Mouse (Mus musculus): ENCODE measurements around the gene Atp1b1. TPM values are rescaled to one million over a fixed set of nuclear protein-coding genes. Genes with fewer than 3 reads are reported as not detected.

Gene Atp1b1
- polyA plus RNA-seq, 2 experiments: 6.5 to 7.9 TPM

DNA sequence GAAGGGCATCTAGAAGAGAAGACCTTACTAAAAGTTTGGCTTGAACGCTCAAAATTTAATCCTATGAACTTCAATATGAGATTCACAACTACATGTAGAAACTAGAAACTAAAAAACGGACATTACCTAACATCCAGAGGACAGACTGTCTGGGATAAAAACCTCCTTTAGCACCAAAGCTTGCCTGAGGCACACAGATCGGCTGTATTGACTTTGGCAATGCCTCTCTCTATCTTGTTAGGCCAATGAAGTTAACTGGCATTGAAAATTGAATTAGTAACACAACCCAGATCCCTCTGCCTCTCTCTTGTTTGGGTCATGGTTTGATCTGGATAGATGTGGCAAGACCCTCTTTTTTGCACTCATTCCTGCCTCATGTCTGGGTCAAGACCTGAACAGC is 24.7 kb upstream of the Atp1b1 start:
- WGBS (ENCODE audit: insufficient replicate concordance): 64% methylated on average over 3 of the region's 3 CpGs
- Histone ChIP-seq H3K9ac (replicated peaks) (no peak overlapping the region), H3K27ac (no peak overlapping the region), H3K9me3 (ENCODE audit: control insufficient read depth, low read length) (no peaks in the 10 kb centered on the region), H3K27me3 (ENCODE audit: control insufficient read depth, insufficient read depth, low read length) (no peaks in the 10 kb centered on the region), H3K4me2 (ENCODE audit: low read depth) (no peak overlapping the region), H3K4me3 (ENCODE audit: insufficient read depth in 1 of 2, low read depth in 2 of 2, low read length in 2 of 2) (no peak overlapping the region), H3K4me1 (replicated peaks; ENCODE audit: control insufficient read depth in 2 of 2, insufficient read depth in 2 of 2, low read length in 1 of 2) (no peaks in the 10 kb centered on the region), H3K36me3 (replicated peaks; ENCODE audit: control insufficient read depth, insufficient read depth, low read depth) (no peaks in the 10 kb centered on the region)
- DNase-seq (ENCODE audit: low read depth in 3 of 3, low spot score in 3 of 3) (no peak), ATAC-seq (ENCODE audit: insufficient read depth) (no peak)
- TF ChIP-seq CTCF (IDR thresholded peaks at IDR 0.05; ENCODE audit: low read depth) (no peak), EP300 (IDR thresholded peaks at IDR 0.05; ENCODE audit: low read depth) (no peak)

DNA sequence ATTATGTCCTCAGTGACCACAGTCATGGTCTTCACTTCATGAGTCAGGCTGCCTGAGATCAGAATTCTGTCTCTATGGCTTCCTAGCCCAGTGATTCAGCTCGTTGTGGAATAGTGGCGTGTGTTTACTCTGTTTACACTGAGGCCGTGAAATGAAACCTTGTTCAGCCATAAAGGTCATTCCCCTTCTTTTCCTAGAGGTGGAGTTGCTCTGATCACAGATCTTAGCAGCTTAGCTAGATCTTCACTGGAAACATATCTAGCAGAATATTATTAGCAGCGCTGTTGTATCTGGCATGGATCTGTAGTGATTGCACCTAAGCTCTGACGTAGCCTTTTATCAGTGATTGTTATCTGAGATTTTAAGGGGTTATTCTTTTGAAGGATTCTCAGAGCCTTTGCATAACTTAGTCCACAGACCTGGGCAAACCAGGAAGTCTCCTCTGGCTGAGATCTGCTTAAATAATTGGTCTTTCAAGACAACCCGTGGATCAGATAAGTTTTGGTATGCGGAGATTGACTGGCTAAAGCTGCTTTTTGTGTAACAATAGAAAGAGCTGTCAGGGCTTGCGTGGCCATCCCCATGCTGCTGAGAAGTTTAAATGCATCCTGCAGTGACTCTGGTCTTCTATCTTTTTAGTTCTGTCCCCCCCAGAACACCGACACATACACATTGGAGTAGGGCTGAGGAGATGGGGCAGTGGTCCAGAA is 23.6 kb upstream of the Atp1b1 start:
- Histone ChIP-seq H3K4me2 (ENCODE audit: low read depth) (no peak overlapping the region), H3K27me3 (ENCODE audit: control insufficient read depth, insufficient read depth, low read length) (no peaks in the 10 kb centered on the region), H3K9ac (replicated peaks) (no peak overlapping the region), H3K4me1 (replicated peaks; ENCODE audit: control insufficient read depth in 2 of 2, insufficient read depth in 2 of 2, low read length in 1 of 2) (no peaks in the 10 kb centered on the region), H3K4me3 (ENCODE audit: insufficient read depth in 1 of 2, low read depth in 2 of 2, low read length in 2 of 2) (no peak overlapping the region), H3K9me3 (ENCODE audit: control insufficient read depth, low read length) (no peaks in the 10 kb centered on the region), H3K36me3 (replicated peaks; ENCODE audit: control insufficient read depth, insufficient read depth, low read depth) (no peaks in the 10 kb centered on the region), H3K27ac (no peak overlapping the region)
- no peak for ATAC-seq (ENCODE audit: insufficient read depth)
- DNase-seq (ENCODE audit: low read depth in 3 of 3, low spot score in 3 of 3): no peak
- WGBS (ENCODE audit: insufficient replicate concordance): 50% methylated on average over 9 of the region's 9 CpGs
- no peak for TF ChIP-seq CTCF (IDR thresholded peaks at IDR 0.05; ENCODE audit: low read depth)
- no peak for TF ChIP-seq EP300 (IDR thresholded peaks at IDR 0.05; ENCODE audit: low read depth)

DNA sequence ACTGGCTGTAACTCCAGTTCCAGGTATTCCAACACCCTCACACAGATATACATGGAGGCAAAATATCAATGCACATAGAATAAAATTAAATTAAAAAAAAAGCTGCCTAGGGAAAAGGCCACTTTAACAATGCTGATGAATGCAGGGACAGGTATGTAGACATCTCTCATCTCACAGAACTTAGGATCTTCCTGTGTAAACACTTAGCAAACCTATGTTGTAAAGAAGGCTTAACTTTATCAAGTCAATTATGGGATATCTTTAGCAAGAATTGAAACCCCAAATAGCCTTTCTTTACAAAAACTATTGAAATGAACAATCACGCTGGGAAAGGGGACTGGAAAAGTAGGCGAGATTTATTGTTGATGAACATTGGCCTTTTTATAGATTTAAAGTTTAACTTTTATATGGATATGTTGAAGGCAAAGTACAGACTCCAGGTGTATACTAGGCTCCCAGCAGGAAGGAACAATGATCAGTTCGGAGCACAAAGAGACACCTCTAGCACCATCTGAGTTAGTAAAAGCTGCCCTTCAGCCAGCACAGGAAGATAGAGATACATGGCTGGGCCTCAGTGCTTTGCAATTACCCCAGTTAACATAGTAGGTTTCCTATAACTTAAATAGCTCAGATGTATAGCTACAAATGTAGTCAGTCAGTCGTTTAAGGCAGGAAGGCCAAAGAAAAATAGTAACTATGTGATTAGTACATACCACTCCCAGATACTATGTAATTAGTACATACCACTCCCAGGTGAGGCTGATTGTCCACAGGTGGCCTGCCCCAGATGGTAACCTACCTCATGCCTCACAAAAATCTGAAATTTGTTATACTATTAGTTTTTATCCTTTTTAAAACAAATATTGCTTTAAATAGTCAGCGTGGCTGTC is 22.8 kb upstream of the Atp1b1 start:
- no peak overlapping the region for H3K4me3 ChIP-seq (ENCODE audit: insufficient read depth in 1 of 2, low read depth in 2 of 2, low read length in 2 of 2)
- no peaks in the 10 kb centered on the region for H3K36me3 ChIP-seq (replicated peaks; ENCODE audit: control insufficient read depth, insufficient read depth, low read depth)
- H3K9me3 ChIP-seq (ENCODE audit: control insufficient read depth, low read length): no peaks in the 10 kb centered on the region
- WGBS (ENCODE audit: insufficient replicate concordance): 57% methylated on average over 5 of the region's 5 CpGs
- no peaks in the 10 kb centered on the region for H3K27me3 ChIP-seq (ENCODE audit: control insufficient read depth, insufficient read depth, low read length)
- DNase-seq (ENCODE audit: low read depth in 3 of 3, low spot score in 3 of 3) (no peak), ATAC-seq (ENCODE audit: insufficient read depth) (no peak)
- H3K9ac ChIP-seq (replicated peaks): no peak overlapping the region
- no peaks in the 10 kb centered on the region for H3K4me1 ChIP-seq (replicated peaks; ENCODE audit: control insufficient read depth in 2 of 2, insufficient read depth in 2 of 2, low read length in 1 of 2)
- H3K27ac ChIP-seq: no peak overlapping the region
- TF ChIP-seq EP300 (IDR thresholded peaks at IDR 0.05; ENCODE audit: low read depth) (no peak), CTCF (IDR thresholded peaks at IDR 0.05; ENCODE audit: low read depth) (no peak)
- no peak overlapping the region for H3K4me2 ChIP-seq (ENCODE audit: low read depth)

DNA sequence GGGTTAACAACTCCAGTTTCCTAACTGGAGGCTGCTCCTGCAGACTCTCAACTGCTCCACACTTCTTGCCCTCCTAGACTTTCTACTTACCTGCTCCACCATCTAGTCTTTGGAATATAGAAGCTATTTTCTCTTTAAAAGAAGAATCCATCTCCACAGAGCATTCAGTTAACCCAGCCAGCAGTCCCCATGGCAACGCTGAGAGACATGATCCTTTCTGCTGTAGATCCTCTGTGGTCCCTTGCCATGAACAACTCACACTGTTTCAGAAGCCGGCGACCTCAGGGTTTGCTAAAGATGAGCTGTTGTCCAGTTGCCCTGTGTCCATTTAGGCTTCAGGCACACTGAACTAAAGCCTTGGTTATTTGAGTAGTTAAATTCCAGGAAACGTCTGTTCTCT is 17.7 kb upstream of the Atp1b1 start:
- no peaks in the 10 kb centered on the region for H3K27me3 ChIP-seq (ENCODE audit: control insufficient read depth, insufficient read depth, low read length)
- H3K36me3 ChIP-seq (replicated peaks; ENCODE audit: control insufficient read depth, insufficient read depth, low read depth): no peaks in the 10 kb centered on the region
- no peak overlapping the region for H3K4me2 ChIP-seq (ENCODE audit: low read depth)
- no peak overlapping the region for H3K9ac ChIP-seq (replicated peaks)
- WGBS (ENCODE audit: insufficient replicate concordance): 60% methylated on average over 4 of the region's 4 CpGs
- ATAC-seq (ENCODE audit: insufficient read depth): no peak
- DNase-seq (ENCODE audit: low read depth in 3 of 3, low spot score in 3 of 3): no peak
- no peaks in the 10 kb centered on the region for H3K9me3 ChIP-seq (ENCODE audit: control insufficient read depth, low read length)
- H3K27ac ChIP-seq: no peak overlapping the region
- no peak for TF ChIP-seq EP300 (IDR thresholded peaks at IDR 0.05; ENCODE audit: low read depth)
- TF ChIP-seq CTCF (IDR thresholded peaks at IDR 0.05; ENCODE audit: low read depth): no peak
- H3K4me1 ChIP-seq (replicated peaks; ENCODE audit: control insufficient read depth in 2 of 2, insufficient read depth in 2 of 2, low read length in 1 of 2): no peaks in the 10 kb centered on the region
- H3K4me3 ChIP-seq (ENCODE audit: insufficient read depth in 1 of 2, low read depth in 2 of 2, low read length in 2 of 2): no peak overlapping the region

- no peak overlapping the region for H3K9ac ChIP-seq (replicated peaks)
- H3K36me3 ChIP-seq (replicated peaks; ENCODE audit: control insufficient read depth, insufficient read depth, low read depth): no peaks in the 10 kb centered on the region
- H3K4me2 ChIP-seq (ENCODE audit: low read depth): no peak overlapping the region
- H3K9me3 ChIP-seq (ENCODE audit: control insufficient read depth, low read length): no peaks in the 10 kb centered on the region
- no peaks in the 10 kb centered on the region for H3K4me1 ChIP-seq (replicated peaks; ENCODE audit: control insufficient read depth in 2 of 2, insufficient read depth in 2 of 2, low read length in 1 of 2)
- 54% methylated on average over 7 of the region's 7 CpGs for WGBS (ENCODE audit: insufficient replicate concordance)
- no peak overlapping the region for H3K4me3 ChIP-seq (ENCODE audit: insufficient read depth in 1 of 2, low read depth in 2 of 2, low read length in 2 of 2)
- no peaks in the 10 kb centered on the region for H3K27me3 ChIP-seq (ENCODE audit: control insufficient read depth, insufficient read depth, low read length)
- no peak for TF ChIP-seq CTCF (IDR thresholded peaks at IDR 0.05; ENCODE audit: low read depth)
- no peak for TF ChIP-seq EP300 (IDR thresholded peaks at IDR 0.05; ENCODE audit: low read depth)
- no peak for DNase-seq (ENCODE audit: low read depth in 3 of 3, low spot score in 3 of 3)
- ATAC-seq (ENCODE audit: insufficient read depth): no peak
- H3K27ac ChIP-seq: no peak overlapping the region
Observed at GRCm38 (mm10) chr1:164474778-164475511, 16.8 kb upstream of the Atp1b1 start.
